Mouse (Mus musculus) cerebellum, adult 9-10 months (tissue): Measurements from ENCODE around the gene Rpgr.

ENCODE experiments used
- DNase-seq: peaks from one replicate; pipeline ENCODE4 v3.0.0; 2022

Rpgr gene

GRCm38 (mm10) chrX:10216410-10216949 lies at the start of gene Rpgr:
Gene Rpgr, minus strand, starts transcription at chrX:10216920.
- DNase-seq: peak; percentile 93

DNA sequence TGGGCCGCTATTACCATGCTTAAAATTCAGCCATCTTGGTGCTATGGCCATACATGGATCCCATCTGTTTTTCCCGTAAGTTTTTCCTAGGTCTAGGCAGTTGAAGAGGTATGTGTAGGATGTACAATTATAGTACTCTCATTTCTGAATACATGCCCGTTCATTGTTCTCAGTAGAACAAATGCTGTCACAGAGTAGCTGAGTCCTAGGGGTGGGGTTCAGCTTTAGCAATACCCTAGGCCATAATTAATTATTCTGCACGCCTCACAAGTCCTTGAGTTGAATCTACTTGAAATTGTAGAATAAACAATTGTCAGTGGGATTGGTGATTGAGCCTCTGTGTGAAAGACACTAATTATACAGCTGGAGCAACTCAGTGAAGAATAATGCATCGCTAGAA lies 41.5 kb upstream of the Rpgr start:
- DNase-seq: no peak

DNA sequence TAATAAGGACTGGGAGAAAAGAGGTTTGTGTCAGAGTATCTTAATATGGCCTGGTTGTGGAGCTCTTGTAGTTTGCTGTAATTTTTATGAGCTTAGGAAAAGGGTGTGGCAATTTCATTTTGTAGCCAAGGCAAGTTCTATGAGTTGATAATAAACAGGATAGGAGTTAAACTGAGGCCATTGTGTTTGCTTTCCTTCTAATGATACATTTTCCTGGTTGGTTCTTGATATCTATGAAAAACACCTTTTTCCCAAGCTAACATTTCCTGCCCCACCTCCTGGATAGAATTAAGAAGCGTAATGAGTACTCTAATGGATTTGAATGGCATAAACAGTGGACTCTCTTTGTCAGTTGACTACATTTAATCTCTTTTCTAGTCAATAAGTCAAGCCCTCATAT lies 41.1 kb upstream of the Rpgr start:
- no peak for DNase-seq

DNA sequence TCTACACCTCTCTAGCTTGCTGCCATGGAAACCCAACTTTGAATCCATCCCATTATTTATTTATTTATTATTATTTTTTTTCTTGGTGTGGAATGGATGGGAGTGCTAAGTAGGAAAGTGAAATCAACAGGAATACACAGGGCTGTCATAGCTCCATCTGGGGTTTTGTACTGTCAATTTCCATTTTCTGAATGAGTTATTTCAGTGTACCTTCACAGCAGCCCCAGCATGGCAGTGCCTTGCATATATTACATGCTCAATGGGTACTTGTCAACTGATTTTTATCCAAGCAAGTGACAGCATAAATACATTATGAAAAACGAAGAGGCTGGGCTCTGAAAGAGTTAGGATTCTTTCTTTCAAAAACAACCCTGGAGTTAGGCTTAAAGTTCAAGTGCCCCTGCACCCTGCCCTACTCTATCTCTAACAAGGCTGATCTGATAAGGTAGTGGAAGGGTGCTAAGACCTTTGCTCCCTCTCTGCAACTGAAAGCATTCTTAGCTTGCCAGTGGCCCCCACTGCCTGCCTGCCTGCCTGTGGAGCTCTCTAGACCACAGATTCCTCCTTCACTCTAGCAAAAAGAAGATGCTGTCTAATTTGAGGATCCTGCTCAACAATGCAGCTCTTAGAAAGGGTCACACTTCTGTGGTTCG lies 35.3 kb upstream of the Rpgr start, which contains the start of gene Otc:
Gene Otc (plus strand): TSS at position 454 of the 653 bp plus-strand sequence.
- no peak for DNase-seq

DNA sequence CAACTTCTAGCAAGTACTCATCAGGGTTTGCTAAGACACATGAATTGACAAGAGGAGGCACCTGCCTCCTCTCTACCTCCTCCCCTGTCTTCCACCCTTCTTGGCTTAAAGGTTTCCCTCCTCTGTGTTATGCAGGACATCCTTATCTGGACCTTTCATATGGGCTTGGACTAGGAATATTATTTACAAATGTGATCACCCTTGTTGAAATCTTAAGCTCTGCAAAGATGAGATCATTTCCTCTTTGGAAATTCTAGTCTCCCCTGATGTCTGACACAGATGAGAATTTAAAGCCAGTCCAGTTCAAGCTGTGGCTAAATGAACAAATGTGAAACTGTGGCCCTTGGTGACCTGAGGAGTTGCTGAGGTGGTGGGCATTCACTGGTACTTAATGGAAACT lies 34.6 kb upstream of the Rpgr start:
- no peak for DNase-seq

- no peak for DNase-seq
Observed at GRCm38 (mm10) chrX:10243916-10244315, 27.2 kb upstream of the Rpgr start.

- no peak for DNase-seq
Observed at GRCm38 (mm10) chrX:10239515-10239914, 22.8 kb upstream of the Rpgr start.

DNA sequence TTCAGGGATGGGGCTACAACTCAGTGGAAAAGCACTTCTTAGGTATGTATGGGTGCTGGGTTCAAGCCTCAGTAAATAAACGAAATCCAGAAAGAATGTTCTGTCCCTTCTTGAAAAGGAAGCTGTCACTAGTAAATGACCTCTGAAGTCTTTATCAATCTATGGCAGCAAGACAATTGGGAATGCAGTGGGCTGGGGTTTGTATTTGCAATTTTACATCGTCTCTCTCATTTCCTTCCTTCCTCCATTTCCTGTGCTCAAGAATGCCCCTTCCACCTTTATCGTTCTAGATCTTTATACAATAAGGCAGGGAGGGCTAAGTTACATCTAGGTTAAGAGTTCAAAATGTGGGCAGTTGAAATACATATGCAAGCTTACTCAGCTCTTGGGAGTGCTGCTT lies 17.9 kb upstream of the Rpgr start:
- DNase-seq: no peak

GRCm38 (mm10) chrX:10233051-10233450 lies 16.3 kb upstream of the Rpgr start:
- peak; percentile 29 for DNase-seq

GRCm38 (mm10) chrX:10219281-10219680 lies 2.6 kb upstream of the Rpgr start:
- peak; percentile 45 for DNase-seq

DNA sequence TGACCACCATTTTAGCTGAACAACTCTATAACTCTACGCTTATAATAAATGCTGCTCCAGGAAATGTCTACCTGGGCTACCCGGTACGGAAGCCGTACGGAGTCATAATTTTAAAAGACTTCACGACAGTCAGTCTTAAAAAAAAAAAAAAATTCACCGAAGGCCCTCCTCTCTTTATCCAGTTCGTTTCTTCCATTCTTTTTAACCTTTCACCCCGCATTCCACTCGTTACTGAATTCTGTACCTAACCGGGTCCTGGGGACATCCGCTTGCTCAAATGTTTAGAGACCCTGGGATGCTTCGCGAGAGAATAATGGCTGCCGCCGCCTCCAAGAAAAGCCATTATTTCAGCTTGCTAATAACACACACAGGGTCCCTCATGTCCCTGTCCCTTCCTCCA lies 748 bp downstream of the Rpgr start:
- peak; percentile 51 for DNase-seq

GRCm38 (mm10) chrX:10205937-10206336 lies 10.8 kb downstream of the Rpgr start:
- DNase-seq: no peak

DNA sequence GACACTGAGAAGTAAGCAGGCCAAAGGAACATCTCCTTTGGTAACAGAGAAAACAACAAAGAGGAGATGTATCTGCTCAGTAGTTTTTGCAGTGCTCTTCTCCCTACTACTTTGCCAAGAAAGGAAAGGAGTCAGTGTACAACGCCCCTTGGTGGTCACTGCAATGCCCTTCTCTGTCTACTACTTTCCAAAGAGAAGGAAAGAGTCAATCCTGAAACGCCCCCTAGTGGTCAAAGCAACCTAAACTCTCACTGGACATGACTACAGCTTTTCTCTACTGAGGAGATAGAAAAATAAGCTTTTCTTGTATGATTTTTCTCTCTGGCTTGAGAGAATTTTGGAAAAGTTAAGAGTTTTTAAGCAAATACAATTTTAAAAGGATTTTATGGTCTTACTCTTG lies 15.4 kb downstream of the Rpgr start:
- DNase-seq: peak; percentile 39

DNA sequence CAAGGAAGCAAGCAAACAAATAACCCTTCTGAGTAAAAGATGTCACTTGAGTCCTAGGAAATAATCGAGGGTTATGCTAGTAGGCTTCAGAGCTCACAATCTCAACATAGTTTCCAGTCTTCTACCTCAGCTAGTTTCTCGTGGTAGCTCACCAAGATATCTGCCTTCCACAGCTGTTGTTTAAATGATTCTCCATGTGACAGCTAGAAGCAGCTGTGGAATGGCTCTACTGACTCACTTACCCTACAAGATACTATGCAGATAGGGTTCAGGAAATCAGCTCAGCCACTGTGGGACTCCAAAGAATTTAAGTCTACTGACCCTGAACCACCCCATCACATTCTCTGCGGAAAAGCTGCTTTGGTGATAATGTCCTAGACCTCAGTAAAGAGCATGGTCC lies 64.3 kb downstream of the Rpgr start:
- no peak for DNase-seq

- DNase-seq: no peak
Observed at GRCm38 (mm10) chrX:10117065-10117719, 99.5 kb downstream of the Rpgr start, which contains the start of gene Srpx. Gene Srpx, minus strand, starts transcription at chrX:10117709.

DNA sequence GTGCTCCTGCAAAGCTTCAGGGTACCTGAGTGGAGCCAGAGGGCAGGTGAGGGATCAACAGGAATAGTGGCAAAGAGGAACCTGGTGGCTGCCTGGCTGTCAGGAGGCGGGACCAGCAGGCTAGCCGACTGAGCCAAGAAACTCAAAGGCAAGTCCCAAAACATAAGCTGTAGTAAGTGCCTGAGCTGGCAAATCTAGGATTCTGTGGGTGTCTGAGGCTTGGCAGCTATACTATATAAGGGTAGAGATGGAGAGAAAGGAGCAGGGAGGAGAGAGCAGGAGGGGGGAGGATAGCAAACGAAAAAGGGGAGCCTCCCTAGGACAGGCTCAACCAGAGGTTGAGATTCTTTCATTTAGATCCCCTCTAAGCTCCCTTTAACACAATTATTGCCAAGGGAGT lies 100.9 kb downstream of the Rpgr start:
- no peak for DNase-seq

- no peak for DNase-seq
Observed at GRCm38 (mm10) chrX:10110736-10111135, 106.0 kb downstream of the Rpgr start.

GRCm38 (mm10) chrX:10108558-10108957 lies 108.2 kb downstream of the Rpgr start:
- DNase-seq: no peak

- no peak for DNase-seq
Observed at GRCm38 (mm10) chrX:10105475-10105874, 111.2 kb downstream of the Rpgr start.

GRCm38 (mm10) chrX:10102739-10103138 lies 114.0 kb downstream of the Rpgr start:
- DNase-seq: no peak

- peak; percentile 67 for DNase-seq
Observed at GRCm38 (mm10) chrX:10095797-10096196, 120.9 kb downstream of the Rpgr start.

DNA sequence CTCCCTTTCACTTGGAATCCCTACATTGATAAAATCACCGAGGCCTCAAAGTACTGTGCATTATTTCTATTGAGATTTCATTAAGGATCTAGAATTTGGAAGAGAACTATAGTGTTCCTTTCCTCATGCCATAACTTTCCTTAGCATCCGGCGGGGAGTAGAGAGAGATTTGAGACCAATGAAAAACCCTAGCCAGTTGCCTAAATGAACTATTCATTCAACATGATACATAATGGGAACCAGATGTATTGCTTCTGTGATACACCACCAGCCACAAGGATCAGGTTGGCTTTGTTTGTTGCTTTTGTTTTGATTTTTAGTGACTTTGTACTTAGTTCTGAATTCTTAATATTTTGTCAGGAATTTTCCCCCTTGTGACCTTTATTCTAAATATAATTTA lies 136.3 kb downstream of the Rpgr start:
- DNase-seq: no peak

- DNase-seq: no peak
Observed at GRCm38 (mm10) chrX:10079981-10080380, 136.7 kb downstream of the Rpgr start.

- no peak for DNase-seq
Observed at GRCm38 (mm10) chrX:10073966-10074365, 142.8 kb downstream of the Rpgr start.
